Mouse (Mus musculus) gastrocnemius, postnatal 10 days (tissue): ENCODE measurements around the gene Atp2b2. TPM values are rescaled to one million over a fixed set of nuclear protein-coding genes. Genes with fewer than 3 reads are reported as not detected.

Experiments
- DNase-seq: peaks from one replicate; pipeline ENCODE4 v3.0.0; 2021; ENCODE audit warnings: mixed read lengths
- total RNA-seq, 2 experiments: library from RNA; stranded (reverse); gene quantifications; 2 replicates each; pipeline ENCODE4 v1.2.3; 2021

Gene Atp2b2
- total RNA-seq, 2 experiments from 2014 or later, result 0.82 to 0.84 TPM

DNA sequence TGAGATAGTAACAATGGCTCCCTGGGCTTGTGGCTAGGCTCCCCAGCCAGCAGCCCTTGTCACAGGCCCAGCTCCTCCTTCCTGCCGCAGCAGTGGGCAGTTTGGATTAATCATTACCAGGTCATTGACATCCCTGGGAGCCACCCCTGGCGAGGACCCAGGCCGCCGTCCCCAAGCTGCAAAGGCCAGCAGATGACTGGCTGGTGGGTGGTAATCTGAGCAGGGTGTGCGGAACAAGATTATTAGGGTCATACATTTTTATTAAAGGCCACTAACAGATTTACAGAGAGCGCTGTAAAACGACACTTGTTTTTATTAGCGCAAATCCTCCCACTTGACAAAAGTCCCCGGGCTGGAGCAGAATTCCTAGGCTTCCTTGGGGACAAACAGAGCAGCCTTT lies 29.6 kb downstream of the Atp2b2 start:
- peak; percentile 16 for DNase-seq

DNA sequence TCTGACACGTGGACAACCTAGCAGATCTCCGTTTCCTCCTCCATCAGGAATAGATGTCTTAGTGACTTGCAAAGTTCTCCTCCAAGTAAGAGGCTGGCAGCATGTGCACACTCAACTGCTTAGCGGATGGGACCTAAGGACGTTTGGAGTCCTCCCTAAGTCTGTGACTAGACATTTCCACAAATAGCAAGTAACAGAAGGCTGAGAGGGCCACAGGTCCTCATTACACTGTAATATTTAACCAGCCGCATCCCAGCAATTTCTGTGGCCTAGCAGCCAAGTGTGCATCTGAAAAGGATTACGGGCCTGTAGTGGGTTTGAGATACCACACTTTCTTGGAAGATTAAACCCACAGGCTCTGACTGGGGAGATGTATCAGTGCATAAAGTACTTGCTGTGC lies 30.4 kb downstream of the Atp2b2 start:
- DNase-seq, result no peak

DNA sequence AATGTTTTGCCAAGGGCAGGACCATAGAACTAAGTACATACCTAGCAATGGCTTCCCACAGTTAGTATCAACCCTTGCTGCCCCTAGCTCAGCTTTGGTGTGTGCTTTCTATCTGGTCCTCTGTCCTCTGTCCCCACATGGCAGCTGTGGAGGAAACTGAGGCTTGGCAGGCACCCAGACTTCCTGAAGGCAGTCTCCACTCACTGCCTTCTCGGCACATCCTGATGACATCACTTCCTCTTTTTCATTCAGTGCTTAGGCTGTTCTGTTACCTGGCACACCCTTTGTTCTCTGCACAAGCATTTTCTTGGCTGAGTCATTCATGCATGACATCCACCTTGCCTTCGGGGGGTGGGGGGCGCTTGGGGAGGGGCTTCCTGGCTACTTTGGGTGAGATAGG lies 38.6 kb downstream of the Atp2b2 start:
- DNase-seq, result no peak

DNA sequence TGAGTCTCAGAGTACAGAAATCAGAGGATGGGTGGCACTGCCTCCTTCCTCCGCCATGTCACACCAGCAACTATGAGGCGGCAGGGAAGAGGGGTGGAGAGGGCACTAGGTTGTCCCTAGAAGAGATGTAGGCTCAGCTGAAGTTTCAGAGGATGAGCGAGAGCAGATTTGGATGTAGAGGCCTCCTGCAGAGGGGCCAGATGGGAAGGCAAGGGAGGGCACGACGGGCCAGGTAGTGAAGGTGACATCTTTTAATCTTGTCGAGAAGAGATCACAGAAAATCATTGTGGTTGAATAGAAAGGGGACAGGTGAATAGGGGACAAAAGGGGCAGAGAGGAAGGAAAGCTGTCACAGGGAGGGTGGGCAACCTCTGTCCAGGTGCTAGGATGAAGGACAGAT lies 41.5 kb downstream of the Atp2b2 start:
- no peak for DNase-seq

DNA sequence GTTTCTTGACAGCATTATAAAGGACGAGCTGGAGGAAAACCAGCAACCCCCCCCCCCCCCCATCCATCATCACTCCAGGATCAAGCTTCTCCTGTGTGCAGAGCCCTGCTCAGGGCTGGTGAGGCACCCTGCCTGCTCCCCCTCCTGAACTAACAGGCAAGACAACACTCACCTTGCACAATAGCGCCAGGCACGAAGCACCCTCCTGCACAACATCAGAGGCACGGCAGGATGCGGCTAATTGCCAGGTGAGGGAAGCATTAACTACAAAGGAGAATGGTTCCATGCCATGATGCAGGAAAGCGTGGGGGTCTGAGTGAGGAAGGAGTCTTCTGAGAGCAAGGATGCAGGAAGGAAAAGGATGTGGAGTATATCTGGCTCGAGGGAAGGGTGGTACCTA lies 42.1 kb downstream of the Atp2b2 start:
- no peak for DNase-seq

DNA sequence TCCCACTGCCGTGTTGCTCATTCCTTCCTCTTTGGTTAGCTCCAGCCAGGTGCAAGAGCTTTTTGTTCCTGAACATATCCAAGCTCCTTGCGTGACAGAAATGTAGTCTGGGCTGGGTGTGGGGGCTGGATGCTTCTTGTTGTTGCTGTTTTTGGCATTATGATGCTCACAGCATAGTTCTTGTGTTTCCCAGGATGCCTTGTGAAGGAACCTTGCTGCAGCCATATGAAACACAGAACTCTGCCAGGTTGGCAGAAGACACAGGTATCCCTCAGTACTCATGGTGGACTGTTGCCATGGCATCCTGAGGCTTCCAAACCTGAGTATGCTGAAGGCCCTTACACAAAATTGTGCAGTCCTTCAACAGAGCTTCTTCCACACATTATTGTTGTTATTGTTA lies 44.0 kb downstream of the Atp2b2 start:
- no peak for DNase-seq

DNA sequence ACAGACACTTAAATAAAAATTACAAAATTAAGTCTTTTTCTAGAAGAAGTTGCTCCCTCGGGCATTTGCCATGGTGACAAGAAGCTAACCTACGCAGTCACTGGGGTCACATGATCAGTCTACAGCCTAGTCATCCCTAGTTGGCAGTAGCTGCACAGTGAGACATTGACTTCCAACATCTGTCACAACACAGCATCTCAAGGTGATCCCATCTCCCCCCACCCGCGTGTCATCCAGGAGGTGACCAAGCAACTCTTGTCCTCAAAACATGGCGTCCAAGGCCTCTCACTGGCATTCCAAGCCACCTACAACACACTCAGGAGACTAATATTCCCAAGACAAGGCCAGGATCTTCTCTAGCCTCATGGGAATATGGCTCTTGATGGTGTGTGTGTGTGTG lies 48.2 kb downstream of the Atp2b2 start:
- DNase-seq, result no peak

DNA sequence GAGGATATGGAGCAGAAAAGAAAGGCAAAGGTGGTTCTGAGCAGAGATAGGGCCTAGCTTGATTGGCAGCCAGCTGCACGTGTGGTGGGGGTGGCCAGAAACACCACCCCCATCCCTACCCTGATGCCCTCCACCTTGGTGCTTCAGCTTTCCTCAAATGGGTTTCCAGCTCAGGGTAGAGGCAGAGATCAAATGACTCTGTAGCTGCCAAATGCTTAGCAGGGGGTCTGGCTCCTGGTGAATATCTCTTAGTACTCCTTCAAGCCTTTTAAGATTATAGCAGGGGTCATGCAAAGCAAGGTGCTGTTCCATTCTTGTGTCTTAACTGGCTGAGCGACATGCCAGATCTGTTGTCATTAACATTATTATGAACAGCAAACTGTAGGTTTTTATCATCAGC lies 50.3 kb downstream of the Atp2b2 start:
- no peak for DNase-seq

DNA sequence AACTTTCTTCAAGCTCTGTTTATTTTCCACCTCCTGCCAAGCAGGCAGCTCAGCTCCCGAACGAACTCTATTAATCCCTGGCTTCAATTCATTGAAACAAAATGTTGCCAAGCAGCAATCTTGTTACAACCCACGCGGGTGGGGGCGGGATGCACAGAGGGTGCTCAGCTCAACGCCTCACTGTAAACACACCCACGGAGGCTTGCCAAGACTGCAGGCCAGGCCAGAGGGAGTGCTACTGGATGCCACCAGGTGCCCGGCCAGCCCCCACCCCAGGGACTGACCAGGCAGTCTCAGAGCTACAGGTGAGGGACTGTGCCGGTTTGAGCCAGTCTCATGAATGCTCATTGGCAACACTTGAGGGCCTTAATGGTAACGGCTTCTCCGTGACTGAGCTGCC lies 50.9 kb downstream of the Atp2b2 start:
- DNase-seq, result no peak

DNA sequence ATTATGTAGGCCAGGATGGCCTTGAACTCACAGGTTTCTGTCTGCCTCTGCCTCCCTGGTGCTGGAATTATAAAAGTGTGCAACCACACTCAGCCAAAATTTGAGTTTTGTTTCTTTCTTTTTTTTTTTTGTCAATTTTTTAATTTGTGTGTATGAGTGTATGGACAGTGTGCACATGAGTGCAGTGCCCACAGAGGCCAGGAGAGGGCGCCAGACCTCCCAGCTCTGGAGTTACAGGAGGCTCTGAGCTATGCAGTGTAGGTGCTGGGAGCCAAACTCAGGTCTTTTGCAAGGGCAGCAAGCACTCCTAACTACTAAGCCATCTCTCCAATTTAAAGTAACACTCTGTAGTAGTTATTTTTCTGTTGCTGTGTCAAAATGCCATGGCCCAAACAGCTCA lies 52.4 kb downstream of the Atp2b2 start:
- DNase-seq, result no peak

DNA sequence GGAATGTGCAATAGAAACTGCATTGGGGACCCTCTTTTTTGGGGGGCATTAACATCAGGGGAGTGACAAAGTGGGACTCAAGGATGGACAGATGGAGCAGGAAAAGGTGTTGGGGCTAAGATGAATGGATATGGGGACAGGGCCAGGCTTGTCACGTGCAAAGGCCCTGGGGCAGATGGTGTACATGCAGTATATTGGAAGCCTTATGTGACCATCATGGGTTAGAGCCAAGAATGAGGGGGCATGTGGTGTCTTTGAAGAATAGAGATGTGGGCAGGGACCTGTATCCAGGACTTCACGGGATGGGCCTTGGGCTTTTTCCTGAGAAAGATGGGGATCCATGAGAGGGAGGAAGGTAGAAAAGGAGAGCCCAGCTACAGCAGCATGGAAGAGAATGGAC lies 53.9 kb downstream of the Atp2b2 start:
- DNase-seq, result no peak

DNA sequence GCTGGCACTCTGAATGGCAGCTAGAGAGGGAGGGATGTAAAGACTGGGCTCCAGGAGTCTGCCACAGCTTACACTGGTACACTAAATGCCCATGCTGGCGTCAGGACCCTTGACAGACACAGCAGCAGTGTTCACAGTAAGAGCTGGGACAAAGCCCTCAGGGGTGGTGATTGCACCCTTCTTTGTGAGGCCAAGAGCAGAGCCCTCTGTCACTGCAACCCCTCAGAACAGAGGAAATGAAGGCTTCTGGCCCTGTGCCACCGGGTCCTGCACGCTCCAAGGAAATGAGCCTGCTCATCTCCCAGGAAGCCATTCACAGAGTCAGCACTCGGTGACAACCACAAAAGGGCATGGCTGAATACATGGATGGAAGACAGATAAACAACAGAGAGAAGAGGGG lies 55.7 kb downstream of the Atp2b2 start:
- DNase-seq, result no peak

DNA sequence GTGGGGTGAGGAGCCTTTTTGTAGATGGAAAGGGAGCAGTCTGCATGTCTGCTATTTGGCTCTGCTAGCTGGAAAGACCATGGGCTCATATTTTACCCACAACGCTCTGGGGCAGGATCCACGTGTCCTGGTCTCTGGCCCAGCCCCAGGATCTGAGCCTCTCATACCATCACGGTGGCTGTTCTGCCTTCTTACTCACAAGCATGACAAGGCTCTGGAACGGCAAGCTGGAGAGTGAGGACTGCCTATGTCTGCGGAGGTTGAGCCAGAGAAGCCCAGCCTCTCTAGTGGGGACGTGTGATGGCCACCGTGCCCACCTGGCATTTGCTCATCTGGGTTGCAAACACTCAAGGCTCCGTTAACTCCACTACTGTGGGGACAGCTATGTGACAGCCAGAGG lies 63.7 kb downstream of the Atp2b2 start:
- DNase-seq, result no peak

DNA sequence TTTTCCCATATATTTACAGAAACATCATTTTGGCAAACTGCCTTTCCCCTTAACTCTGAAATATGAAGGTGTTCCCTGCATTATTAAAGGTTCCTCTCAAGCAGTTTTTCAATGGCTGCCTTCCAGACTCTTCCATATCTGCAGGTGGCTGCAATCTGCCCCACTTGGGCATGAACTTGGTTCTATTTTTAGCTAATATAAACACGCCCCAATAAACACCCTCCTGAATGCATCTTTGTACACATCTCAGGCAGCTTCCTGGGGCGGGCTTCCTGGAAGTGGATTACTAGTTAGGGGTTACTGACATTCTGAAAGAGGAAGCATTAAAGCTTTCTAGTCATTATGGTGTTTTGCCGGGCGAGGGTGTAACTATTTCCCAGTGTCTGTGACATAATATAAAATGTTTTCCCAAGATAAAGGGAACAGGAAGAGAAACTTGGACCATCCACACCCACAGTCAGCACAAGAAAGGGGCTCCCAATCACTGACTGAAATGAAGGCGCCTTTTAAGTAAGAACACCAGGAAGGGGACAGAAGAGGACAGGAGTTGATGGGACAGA lies 64.2 kb downstream of the Atp2b2 start:
- no peak for DNase-seq

DNA sequence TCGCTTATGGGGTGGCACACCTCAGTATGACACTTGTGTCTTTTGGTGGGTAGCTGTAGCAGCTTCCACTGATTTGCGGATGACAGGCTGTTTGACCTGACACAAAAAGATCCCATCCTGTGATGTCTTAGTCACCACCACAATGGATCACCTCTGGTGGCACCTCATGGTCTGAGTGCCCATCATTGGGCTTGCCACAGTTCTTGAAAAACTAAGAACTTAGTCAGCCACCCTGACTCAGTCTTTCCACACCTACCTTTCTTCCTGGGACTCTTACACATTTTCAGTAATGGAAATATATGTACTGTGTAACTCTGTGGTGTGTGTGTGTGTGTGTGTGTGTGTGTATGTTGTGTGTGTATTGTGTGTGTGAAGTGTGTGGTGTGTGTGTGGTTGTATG lies 71.5 kb downstream of the Atp2b2 start:
- DNase-seq, result no peak

DNA sequence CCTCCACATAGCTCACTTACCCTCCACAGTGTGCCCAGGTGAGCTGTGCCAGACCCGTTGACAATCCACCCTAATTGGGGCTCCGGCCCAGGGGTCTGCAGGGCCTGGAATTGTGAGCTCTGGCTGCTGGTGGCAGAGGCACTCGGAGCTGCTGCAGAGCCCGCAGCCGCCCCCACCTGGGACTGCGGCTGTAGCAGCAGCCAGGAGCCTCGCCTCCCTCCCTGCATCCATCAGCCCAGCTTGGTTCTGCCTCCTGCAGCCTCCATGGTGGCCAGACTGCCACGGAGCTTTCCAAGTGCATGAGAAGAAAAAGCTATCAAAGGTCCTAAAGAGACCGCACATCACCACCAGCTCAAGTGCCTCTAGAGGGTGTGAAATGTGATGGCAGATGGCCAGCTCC lies 71.9 kb downstream of the Atp2b2 start:
- no peak for DNase-seq

DNA sequence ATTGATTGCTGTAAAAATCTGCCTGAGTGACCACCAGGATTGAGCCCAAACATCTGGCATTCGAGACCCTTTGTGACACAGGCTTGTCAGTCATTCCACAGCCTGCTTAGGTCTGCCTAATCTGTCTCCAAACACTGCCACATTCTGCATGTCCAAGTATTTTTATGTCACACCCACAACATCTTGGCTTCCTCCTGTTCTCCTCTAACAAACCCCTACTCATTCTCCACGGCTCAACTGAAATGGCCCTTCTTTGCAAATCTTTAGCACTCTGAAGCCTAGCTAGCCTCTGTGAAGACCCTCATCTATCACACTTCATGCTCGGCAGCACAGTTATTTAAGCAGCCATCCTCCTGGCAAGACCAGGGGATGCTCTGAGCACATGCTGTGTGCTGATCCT lies 72.7 kb downstream of the Atp2b2 start:
- no peak for DNase-seq

DNA sequence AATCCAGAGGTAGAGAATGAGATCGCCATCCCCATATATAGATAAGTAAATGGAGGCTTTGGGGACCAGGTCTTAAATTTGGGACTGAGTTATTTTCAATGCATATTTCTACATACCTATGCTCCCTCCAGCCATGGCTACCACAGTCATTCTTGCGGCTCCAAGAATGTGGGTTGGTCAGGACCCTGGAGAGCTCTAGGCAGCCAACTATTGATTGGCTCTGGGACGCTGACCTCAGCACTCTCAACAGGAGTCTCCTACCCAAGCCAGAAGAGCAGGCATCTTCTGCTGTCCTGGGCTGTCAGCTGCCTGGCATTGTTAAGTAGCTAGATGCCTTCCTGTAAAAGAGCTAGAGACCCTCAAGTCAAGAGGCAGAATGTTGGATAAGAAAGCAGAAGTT lies 79.6 kb downstream of the Atp2b2 start:
- no peak for DNase-seq

DNA sequence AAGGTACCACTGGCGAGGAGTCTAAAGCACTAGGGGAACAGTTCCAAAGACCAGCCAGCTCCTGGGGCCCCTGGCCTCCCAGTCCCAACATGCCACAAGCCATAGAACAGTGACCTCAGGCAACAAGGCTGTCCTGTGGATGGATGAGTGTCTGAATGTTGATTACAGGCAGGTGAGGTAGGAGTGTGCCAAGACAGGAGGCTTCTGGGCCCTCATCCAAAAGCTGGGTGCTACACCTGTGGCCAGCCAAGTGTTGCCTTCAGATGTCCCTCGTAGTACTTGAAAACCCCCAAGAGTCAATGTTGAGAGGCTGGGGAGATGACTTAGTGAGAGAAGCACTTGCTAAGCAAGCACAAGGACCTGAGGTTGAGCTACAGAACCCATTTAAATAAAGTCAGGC lies 80.8 kb downstream of the Atp2b2 start:
- DNase-seq, result no peak

DNA sequence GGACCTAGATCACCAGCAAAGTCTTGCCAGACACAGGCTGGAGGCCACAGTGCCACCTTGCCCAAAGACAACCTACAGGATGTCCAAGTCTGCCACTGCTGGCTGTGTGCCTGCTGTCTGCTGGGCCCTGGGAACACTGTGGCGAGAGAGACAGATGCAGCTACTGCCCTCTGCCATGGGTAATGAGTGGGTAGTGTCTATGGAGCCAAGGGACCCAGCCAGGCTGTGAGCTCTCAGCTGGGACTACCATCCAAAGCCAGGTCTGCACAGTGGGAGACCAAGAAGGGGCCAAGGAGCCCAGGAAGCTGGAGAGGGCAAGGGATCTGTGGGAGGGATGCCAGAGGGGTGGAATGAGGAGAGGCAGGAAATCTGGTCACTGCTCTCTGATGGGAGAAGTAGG lies 83.1 kb downstream of the Atp2b2 start:
- DNase-seq, result no peak

DNA sequence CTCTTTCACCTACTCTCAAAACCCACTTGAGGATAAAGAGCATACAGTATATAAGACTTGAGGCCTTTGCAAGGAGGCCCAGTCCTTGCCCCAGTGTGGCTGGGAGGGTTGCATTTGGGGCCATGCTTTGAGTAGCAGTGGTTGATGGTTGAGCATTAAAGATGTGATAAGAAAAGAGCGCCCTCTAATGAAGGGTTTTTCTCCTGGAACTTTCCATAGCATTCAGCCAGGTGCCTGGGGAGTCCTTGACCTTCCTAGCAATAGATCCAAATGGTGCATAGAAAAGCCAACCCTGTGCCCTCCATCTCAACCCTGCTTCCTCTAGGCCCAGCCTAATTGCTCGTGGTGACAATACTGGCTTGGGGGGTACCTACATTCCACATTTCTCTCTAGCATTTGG lies 83.7 kb downstream of the Atp2b2 start:
- DNase-seq, result no peak

DNA sequence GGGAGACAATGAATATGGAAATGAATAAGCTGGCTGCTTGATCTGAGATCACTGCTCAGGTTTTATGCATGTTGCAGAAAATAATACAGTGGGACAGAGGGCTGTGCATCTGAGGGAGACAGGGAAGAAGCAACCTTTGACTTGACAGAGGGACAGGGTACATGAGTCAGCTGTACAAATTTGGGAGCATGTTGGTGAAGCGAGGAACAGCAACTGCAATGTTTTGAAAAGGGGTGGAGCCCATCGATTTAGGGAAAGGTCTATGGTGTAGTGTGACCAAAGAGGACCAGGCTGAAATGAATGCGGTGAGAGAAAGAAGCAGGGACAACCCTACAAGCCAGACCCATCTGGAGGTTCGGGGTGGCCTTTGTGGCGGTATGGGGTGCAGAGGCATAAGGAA lies 84.4 kb downstream of the Atp2b2 start:
- no peak for DNase-seq

DNA sequence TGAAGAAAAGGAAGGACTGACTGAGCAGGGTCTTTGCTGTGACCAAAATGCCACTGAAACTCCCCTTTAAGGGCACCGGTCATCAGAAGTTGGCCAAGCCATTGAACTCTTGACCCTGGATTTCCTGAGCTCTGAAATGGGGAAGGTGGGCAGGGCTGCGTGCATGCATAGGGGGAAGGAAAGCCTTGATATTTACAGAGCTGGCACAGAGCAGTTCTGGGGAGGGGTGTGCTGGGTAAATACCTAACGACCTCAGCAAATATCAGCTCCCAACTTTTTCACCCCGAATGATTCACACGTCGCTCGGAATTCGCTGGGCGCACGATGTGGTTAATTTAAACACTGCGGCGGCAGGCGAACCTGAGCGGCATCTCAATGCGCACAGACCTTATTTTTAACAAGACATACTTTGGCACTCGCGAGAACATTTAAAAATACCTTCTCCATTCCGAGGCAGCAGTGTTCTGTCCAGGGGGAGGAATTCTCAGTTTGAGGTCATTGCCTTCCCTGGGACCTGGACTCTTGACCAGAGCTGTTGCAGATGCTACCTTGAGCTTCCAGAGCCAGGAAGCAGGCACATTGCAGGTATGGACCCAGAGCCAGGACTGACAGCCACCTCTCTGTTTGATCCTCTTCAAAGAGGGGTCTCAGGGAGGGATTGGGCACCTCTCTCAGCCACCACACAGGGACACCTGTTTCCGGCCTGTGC lies 85.0 kb downstream of the Atp2b2 start:
- DNase-seq, result no peak

DNA sequence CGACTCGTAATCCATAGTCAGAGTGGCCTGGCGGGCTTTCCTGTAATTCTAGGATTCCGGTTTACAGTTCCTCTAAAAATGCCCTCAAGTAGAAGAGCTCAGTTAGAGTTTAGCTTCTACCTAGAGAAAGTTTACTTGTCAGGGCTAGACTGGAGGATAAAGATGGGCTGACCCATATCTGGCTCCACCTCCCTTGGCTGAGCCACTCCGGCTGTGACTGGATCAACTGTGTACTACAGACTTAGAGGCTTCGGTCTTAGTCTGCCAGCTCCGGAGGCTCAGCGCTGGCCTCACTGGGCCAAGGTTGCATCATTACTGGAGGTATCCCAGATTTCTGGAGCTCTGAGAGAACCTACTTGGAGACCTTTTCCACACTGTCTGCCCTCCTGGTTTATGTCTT lies 94.9 kb downstream of the Atp2b2 start:
- DNase-seq, result no peak

DNA sequence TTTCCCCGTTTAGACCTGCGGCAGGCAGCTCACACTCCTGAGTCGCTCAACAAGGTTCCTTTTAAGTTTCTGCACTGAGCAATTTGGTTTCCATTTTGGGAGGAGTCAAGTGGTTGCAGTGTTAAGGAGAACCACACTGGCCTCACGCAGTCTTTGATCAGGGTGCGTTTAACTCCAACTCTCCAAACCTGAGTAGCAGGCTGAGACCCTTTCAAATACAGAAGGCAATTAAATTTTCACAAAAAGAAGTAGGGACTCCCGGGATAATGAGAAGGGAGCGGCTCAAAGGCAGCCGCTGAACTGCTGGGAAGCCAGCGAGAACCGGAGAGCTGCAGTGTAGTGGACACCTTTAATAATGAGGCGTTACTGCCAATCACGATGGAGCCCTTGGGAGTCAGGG lies 100.1 kb downstream of the Atp2b2 start:
- no peak for DNase-seq
